Mouse (Mus musculus) forebrain, embryonic 15.5 days (tissue): ENCODE measurements around the gene Cntn6. TPM values are rescaled to one million over a fixed set of nuclear protein-coding genes. Genes with fewer than 3 reads are reported as not detected.

Source experiments
- ATAC-seq: fragments of 200-750 bp; cut with Nextera tagmentation; replicated peaks from 2 replicates; pipeline ENCODE4 v1.8.0; 2017; ENCODE audit warnings: mild to moderate bottlenecking, moderate TSS enrichment, moderate library complexity
- H3K27ac ChIP-seq: fragments of 300-500 bp; sonication (generic); replicated peaks from 2 replicates; pipeline ENCODE4 v1.5.1; 2015; ENCODE audit warnings: mild to moderate bottlenecking, inconsistent platforms
- H3K27me3 ChIP-seq: fragments of 300-500 bp; sonication (generic); 2 replicates; pipeline ENCODE4 v1.6.1; 2015; ENCODE audit warnings: inconsistent platforms
- H3K36me3 ChIP-seq: fragments of 300-500 bp; sonication (generic); 2 replicates; pipeline ENCODE4 v1.6.1; 2015; ENCODE audit warnings: mild to moderate bottlenecking, inconsistent platforms
- H3K4me1 ChIP-seq: fragments of 300-500 bp; sonication (generic); 2 replicates; pipeline ENCODE4 v1.6.1; 2015; ENCODE audit warnings: inconsistent platforms
- H3K4me2 ChIP-seq: fragments of 300-500 bp; sonication (generic); replicated peaks from 2 replicates; pipeline ENCODE4 v1.6.1; 2015; ENCODE audit warnings: mild to moderate bottlenecking, inconsistent platforms
- H3K4me3 ChIP-seq: fragments of 300-500 bp; sonication (generic); 2 replicates; pipeline ENCODE4 v1.5.1; 2015; ENCODE audit warnings: mild to moderate bottlenecking, inconsistent platforms
- H3K9ac ChIP-seq: fragments of 300-500 bp; sonication (generic); replicated peaks from 2 replicates; pipeline ENCODE4 v1.6.1; 2015; ENCODE audit warnings: mild to moderate bottlenecking, inconsistent platforms
- H3K9me3 ChIP-seq: fragments of 300-500 bp; sonication (generic); 2 replicates; pipeline ENCODE4 v1.6.1; 2016; ENCODE audit warnings: inconsistent platforms
- WGBS: fragments of 180-500 bp; shearing (Covaris S2); methylation state at CpG from one replicate; pipeline ENCODE4 v1.1.7; 2015; ENCODE audit warnings: mixed read lengths; 5-methylcytosine and 5-hydroxymethylcytosine counted together
- polyA plus RNA-seq: library from polyadenylated mRNA; unstranded; fragments of >200 nt; fragmentation: Nextera tagmentation; extraction: Ambion mirVana; gene quantifications from 2 replicates; pipeline ENCODE4 v1.2.1, GENCODE M21; 2015

Cntn6 gene
- polyA plus RNA-seq, 1 experiment from 2014 or later, result 5.4 TPM

- Histone ChIP-seq H3K27ac (no peak overlapping the region), H3K36me3 (no peaks in the 10 kb centered on the region), H3K4me1 (no peaks in the 10 kb centered on the region), H3K4me3 (no peak overlapping the region), H3K9ac (no peak overlapping the region), H3K27me3 (no peaks in the 10 kb centered on the region), H3K4me2 (no peak overlapping the region), H3K9me3 (no peaks in the 10 kb centered on the region)
- 27% methylated on average over 3 of the region's 3 CpGs for WGBS
- ATAC-seq, result no peak
Measured at GRCm38 (mm10) chr6:104605214-104605613, 112.6 kb downstream of the Cntn6 start.

- Histone ChIP-seq H3K36me3 (no peaks in the 10 kb centered on the region), H3K9ac (no peak overlapping the region), H3K4me2 (no peak overlapping the region), H3K27ac (no peak overlapping the region), H3K9me3 (no peaks in the 10 kb centered on the region), H3K4me3 (no peak overlapping the region), H3K4me1 (no peaks in the 10 kb centered on the region), H3K27me3 (no peaks in the 10 kb centered on the region)
- no peak for ATAC-seq
- 27% methylated on average over 3 of the region's 3 CpGs for WGBS
Measured at GRCm38 (mm10) chr6:104653518-104653917, 160.9 kb downstream of the Cntn6 start.

DNA sequence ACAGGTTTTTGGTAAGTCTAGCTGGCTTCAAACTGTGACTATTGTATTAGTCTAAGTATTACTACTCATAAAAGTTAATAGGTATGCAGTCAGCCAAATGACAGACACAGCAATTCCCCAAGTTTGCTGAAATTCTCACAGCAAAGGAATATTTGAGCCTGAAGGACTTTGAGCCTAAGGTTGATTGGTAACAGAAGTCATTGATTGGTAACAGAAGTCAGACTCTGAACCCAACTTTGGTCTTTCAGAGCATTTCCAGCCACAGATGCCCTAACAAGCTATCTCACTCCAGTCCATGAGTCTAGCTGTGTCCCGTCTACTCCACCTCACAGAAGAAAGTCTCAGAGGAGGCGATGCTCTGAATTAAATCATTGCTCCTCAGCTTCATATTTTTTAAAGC is 176.1 kb downstream of the Cntn6 start:
- Histone ChIP-seq H3K9ac (no peak overlapping the region), H3K4me2 (no peak overlapping the region), H3K36me3 (no peaks in the 10 kb centered on the region), H3K4me3 (no peak overlapping the region), H3K4me1 (no peaks in the 10 kb centered on the region), H3K9me3 (no peaks in the 10 kb centered on the region), H3K27ac (no peak overlapping the region), H3K27me3 (no peaks in the 10 kb centered on the region)
- WGBS, result 98% methylated on average over 2 of the region's 2 CpGs
- no peak for ATAC-seq

GRCm38 (mm10) chr6:104674249-104674648 is 181.7 kb downstream of the Cntn6 start:
- H3K9me3 ChIP-seq, result no peaks in the 10 kb centered on the region
- no peak overlapping the region for H3K4me3 ChIP-seq
- H3K4me2 ChIP-seq, result no peak overlapping the region
- ATAC-seq, result no peak
- no peaks in the 10 kb centered on the region for H3K4me1 ChIP-seq
- H3K9ac ChIP-seq, result no peak overlapping the region
- no peaks in the 10 kb centered on the region for H3K27me3 ChIP-seq
- no peak overlapping the region for H3K27ac ChIP-seq
- H3K36me3 ChIP-seq, result no peaks in the 10 kb centered on the region

GRCm38 (mm10) chr6:104679809-104680495 is 187.4 kb downstream of the Cntn6 start:
- Histone ChIP-seq H3K9ac (no peak overlapping the region), H3K36me3 (no peaks in the 10 kb centered on the region), H3K9me3 (no peaks in the 10 kb centered on the region), H3K27ac (no peak overlapping the region), H3K27me3 (no peaks in the 10 kb centered on the region), H3K4me2 (no peak overlapping the region), H3K4me1 (no peaks in the 10 kb centered on the region), H3K4me3 (no peak overlapping the region)
- no peak for ATAC-seq
- 91% methylated on average over 1 of the region's 1 CpGs for WGBS

DNA sequence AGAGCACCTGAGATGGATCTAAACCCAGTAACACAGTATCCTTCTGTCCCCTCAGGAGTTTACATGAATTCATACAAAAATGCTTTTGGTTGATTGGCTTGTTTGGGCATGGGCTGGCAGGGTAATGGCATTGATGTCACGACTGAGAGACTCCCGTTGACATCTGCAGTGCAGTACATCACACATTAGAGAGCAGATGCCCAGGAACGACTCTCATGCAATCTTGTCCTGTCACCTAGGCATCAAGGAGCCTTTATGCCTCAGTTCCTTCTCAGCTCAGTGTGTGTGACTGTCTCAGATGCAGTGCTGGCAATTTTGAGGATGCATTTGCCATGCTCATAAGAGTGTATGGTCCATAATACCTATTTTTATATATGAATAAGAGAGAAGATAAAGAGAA is 195.4 kb downstream of the Cntn6 start:
- no peaks in the 10 kb centered on the region for H3K4me1 ChIP-seq

DNA sequence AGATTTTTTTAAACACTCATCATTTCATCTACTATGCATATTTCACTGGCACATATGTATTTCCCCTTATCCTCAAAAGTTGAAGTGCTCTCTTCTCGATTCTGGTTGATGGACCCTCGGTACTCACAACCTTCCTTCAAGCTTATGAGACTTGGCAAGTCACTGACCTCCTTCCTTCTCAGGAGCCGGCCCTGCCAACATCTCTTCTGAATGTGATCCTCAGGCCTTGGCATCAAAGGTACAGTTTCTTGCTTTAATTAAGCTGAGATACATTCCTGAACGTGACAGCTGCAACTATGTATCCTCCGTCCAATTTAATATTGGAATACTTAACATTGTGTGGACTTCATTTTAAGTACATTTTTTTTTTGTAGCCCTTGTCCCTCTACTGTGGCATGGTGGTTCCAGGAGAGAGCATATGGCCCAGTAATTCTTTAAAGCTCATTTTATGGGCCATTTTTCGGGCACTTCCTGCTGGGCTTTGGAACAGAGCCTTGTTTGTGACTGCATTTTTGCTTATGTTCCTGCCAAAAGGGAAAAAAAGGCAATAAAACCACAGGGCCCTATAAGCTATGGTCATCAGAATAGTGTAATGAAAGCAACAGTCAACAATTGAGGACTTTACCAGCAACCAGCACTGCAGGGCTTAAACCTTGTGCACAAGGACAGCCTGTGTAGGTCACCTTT is 196.0 kb downstream of the Cntn6 start:
- H3K36me3 ChIP-seq, result no peaks in the 10 kb centered on the region
- WGBS, result 80% methylated on average over 6 of the region's 6 CpGs
- H3K27me3 ChIP-seq, result no peaks in the 10 kb centered on the region
- no peak overlapping the region for H3K27ac ChIP-seq
- no peak overlapping the region for H3K4me2 ChIP-seq
- H3K9ac ChIP-seq, result no peak overlapping the region
- ATAC-seq, result no peak
- H3K4me1 ChIP-seq, result no peaks in the 10 kb centered on the region
- no peak overlapping the region for H3K4me3 ChIP-seq
- no peaks in the 10 kb centered on the region for H3K9me3 ChIP-seq

More for the DNA sequence above, 195.4 kb downstream of the Cntn6 start:
- WGBS, result 67% methylated on average over 3 of the region's 3 CpGs
- ATAC-seq, result no peak
- no peaks in the 10 kb centered on the region for H3K9me3 ChIP-seq
- H3K27me3 ChIP-seq, result no peaks in the 10 kb centered on the region
- no peaks in the 10 kb centered on the region for H3K36me3 ChIP-seq
- H3K9ac ChIP-seq, result no peak overlapping the region
- no peak overlapping the region for H3K27ac ChIP-seq
- H3K4me3 ChIP-seq, result no peak overlapping the region
- H3K4me2 ChIP-seq, result no peak overlapping the region

DNA sequence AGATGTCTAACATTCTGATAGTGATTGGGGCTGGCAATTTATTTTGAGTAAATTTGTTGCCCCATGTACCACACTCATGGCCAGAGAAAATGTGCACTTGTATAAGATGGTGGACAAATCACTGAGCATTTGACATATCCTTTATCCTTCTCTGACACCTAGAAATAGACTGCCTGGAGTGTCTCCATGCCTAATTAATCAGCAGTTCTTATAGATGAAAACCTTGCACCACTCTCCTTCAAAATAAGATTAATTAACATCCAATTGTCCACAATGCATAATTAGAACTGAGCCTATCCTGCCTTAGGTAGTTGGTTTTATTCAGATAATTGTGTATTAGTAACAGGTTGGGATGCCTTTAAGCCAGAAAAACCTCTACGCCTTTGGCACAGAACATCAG is 236.0 kb downstream of the Cntn6 start:
- no peak overlapping the region for H3K4me3 ChIP-seq
- no peaks in the 10 kb centered on the region for H3K27me3 ChIP-seq
- no peak overlapping the region for H3K4me2 ChIP-seq
- peaks cover 5% of the 10 kb centered on the region; the same call in 1 of the 2 replicates for H3K4me1 ChIP-seq
- no peak overlapping the region for H3K27ac ChIP-seq
- 18% methylated on average over 1 of the region's 1 CpGs for WGBS
- ATAC-seq, result peak; percentile 68
- H3K9me3 ChIP-seq, result no peaks in the 10 kb centered on the region
- H3K36me3 ChIP-seq, result no peaks in the 10 kb centered on the region
- no peak overlapping the region for H3K9ac ChIP-seq

GRCm38 (mm10) chr6:104734256-104734655 is 241.7 kb downstream of the Cntn6 start:
- Histone ChIP-seq H3K9me3 (no peaks in the 10 kb centered on the region), H3K27me3 (no peaks in the 10 kb centered on the region), H3K4me1 (no peaks in the 10 kb centered on the region), H3K9ac (no peak overlapping the region), H3K27ac (no peak overlapping the region), H3K4me2 (no peak overlapping the region), H3K4me3 (no peak overlapping the region), H3K36me3 (no peaks in the 10 kb centered on the region)
- WGBS, result 92% methylated on average over 1 of the region's 1 CpGs
- no peak for ATAC-seq

DNA sequence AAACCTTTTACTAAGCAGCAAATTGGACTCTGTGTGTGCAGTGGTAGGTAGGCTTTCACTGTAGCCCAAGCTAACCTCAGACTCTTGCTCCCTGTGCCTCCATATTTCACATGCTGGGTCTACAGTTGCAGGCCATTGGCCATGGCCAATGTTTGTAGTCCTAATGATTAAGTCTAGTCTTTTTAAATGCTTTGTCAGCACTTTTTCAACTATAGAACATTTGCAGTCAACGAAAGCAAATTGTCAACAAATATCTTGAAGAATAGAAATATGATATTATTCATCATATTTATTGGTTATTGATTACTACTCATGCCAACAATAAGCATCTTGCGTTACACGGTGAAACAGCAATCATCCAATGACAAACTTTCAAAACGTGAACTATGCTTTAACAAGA is 246.4 kb downstream of the Cntn6 start:
- 90% methylated on average over 4 of the region's 4 CpGs for WGBS

GRCm38 (mm10) chr6:104758125-104758524 is 265.5 kb downstream of the Cntn6 start:
- H3K36me3 ChIP-seq, result no peaks in the 10 kb centered on the region
- no peak for ATAC-seq

More for the DNA sequence above, 246.4 kb downstream of the Cntn6 start:
- no peaks in the 10 kb centered on the region for H3K9me3 ChIP-seq
- no peak overlapping the region for H3K9ac ChIP-seq
- H3K27me3 ChIP-seq, result no peaks in the 10 kb centered on the region
- no peaks in the 10 kb centered on the region for H3K4me1 ChIP-seq
- no peak overlapping the region for H3K4me3 ChIP-seq
- ATAC-seq, result no peak
- no peak overlapping the region for H3K4me2 ChIP-seq
- no peaks in the 10 kb centered on the region for H3K36me3 ChIP-seq
- H3K27ac ChIP-seq, result no peak overlapping the region

DNA sequence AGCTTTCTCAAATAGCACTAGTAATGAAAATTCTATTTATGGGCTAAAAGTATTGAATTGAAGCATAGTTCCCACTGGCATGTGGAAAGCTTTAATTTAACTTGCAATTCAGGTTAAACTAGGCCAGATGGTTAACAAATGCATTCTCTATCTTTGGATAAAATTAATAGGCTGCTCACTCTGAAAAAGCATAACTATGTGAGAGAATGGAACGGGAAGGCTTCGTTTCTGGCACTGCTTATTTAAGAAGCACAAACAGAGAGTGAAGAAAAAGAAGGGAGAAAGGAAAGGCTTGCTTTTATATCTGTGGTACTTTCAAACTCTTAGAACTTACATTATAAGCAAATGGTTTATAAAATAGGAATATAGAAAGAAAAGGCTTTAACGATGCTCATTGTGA is 268.6 kb downstream of the Cntn6 start:
- H3K4me1 ChIP-seq, result 0 out of 2 replicates have a peak, but pooled peaks cover 4% of the 10 kb centered on the region
- ATAC-seq, result no peak
- no peak overlapping the region for H3K4me2 ChIP-seq
- no peak overlapping the region for H3K27ac ChIP-seq
- H3K9ac ChIP-seq, result no peak overlapping the region
- H3K36me3 ChIP-seq, result no peaks in the 10 kb centered on the region
- H3K27me3 ChIP-seq, result no peaks in the 10 kb centered on the region
- H3K4me3 ChIP-seq, result no peak overlapping the region
- no peaks in the 10 kb centered on the region for H3K9me3 ChIP-seq
- WGBS, result 41% methylated on average over 3 of the region's 3 CpGs

More at GRCm38 (mm10) chr6:104758125-104758524, 265.5 kb downstream of the Cntn6 start:
- Histone ChIP-seq H3K27me3 (no peaks in the 10 kb centered on the region), H3K9me3 (no peaks in the 10 kb centered on the region), H3K27ac (no peak overlapping the region), H3K4me3 (no peak overlapping the region), H3K4me2 (no peak overlapping the region), H3K9ac (no peak overlapping the region), H3K4me1 (0 out of 2 replicates have a peak, but pooled peaks cover 4% of the 10 kb centered on the region)

DNA sequence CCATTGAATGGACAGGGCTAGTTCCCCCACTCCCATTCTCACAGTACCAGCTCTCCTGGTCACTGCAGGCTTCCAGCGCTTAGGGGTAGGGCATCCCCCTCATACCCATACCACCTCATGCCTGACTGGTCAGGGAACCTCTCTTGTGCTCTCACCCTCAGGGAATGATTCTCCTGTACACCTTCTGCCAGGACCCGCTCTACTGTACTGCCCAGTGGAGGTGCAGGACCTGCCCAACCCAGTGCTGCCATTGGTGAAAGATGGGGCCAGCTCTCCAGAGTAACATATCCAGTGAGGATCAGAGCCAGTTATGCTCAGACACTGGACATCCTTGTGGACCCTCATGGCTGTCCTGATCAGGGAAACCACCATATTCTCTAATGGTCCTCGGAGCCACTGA is 291.3 kb downstream of the Cntn6 start:
- Histone ChIP-seq H3K9me3 (no peaks in the 10 kb centered on the region), H3K9ac (no peak overlapping the region), H3K4me3 (no peak overlapping the region), H3K36me3 (no peaks in the 10 kb centered on the region), H3K27ac (no peak overlapping the region), H3K4me2 (no peak overlapping the region), H3K27me3 (no peaks in the 10 kb centered on the region), H3K4me1 (no peaks in the 10 kb centered on the region)
- 97% methylated on average over 3 of the region's 3 CpGs for WGBS
- no peak for ATAC-seq
